Mouse (Mus musculus): ENCODE measurements around the gene Pin1. TPM values are rescaled to one million over a fixed set of nuclear protein-coding genes. Genes with fewer than 3 reads are reported as not detected.

Gene Pin1
- polyA plus RNA-seq, 1 experiment from 2014 or later: 66.4 TPM

- no peaks in the 10 kb centered on the region for H3K9me3 ChIP-seq (ENCODE audit: control insufficient read depth, low read length)
- H3K27me3 ChIP-seq (ENCODE audit: control insufficient read depth, insufficient read depth, low read length): no peaks in the 10 kb centered on the region
- peak within 1 kb of the TSS; percentile 68 for H3K9ac ChIP-seq (ENCODE audit: low read length)
- ATAC-seq (ENCODE audit: insufficient number of reproducible peaks, low FRiP score, low TSS enrichment, low read depth) (no peak), DNase-seq (ENCODE audit: low spot score) (peak; percentile 83)
- peaks cover 3% of the 10 kb centered on the region; the same call in 1 of the 2 replicates for H3K4me1 ChIP-seq (ENCODE audit: control insufficient read depth, insufficient read depth, low read length)
- no peaks in the 10 kb centered on the region for H3K36me3 ChIP-seq (ENCODE audit: control insufficient read depth, insufficient read depth, low read length)
- under 1% methylated on average over 43 of the region's 43 CpGs for WGBS
- H3K27ac ChIP-seq (replicated peaks; ENCODE audit: low read depth, low read length): no peak within 1 kb of the TSS
- H3K4me3 ChIP-seq (ENCODE audit: low read depth, low read length): peak within 1 kb of the TSS; percentile 85
- peak within 1 kb of the TSS; percentile 88 for H3K4me2 ChIP-seq (ENCODE audit: low read depth, severe bottlenecking)
Observed at GRCm38 (mm10) chr9:20644360-20645081, 7.4 kb upstream of the Pin1 start, which contains the start of gene Fbxl12. Gene Fbxl12 (minus strand): TSS chr9:20644767.

DNA sequence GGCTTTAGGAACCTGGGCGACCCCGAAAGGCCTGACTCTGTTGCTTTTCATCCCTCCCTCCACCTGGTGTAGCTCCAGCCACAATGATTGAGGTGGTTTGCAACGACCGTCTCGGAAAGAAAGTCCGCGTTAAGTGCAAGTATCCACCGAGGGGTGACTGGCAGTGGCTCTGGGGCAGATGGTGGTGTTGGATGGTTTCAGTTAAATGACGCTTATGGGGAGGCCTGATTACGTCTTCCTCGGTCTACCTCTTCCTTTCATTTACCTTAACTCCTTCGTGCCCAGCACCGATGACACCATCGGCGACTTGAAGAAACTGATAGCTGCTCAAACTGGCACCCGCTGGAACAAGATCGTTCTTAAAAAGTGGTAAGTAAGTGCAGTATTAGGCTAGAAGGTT, 6.8 kb upstream of the Pin1 start:
- Histone ChIP-seq H3K27ac (replicated peaks; ENCODE audit: low read depth, low read length) (no peak overlapping the region), H3K4me1 (ENCODE audit: control insufficient read depth, insufficient read depth, low read length) (peaks cover 3% of the 10 kb centered on the region; the same call in 1 of the 2 replicates), H3K4me3 (ENCODE audit: low read depth, low read length) (peak overlapping the region; percentile 85), H3K27me3 (ENCODE audit: control insufficient read depth, insufficient read depth, low read length) (no peaks in the 10 kb centered on the region), H3K9me3 (ENCODE audit: control insufficient read depth, low read length) (no peaks in the 10 kb centered on the region), H3K4me2 (ENCODE audit: low read depth, severe bottlenecking) (peak overlapping the region; percentile 88), H3K36me3 (ENCODE audit: control insufficient read depth, insufficient read depth, low read length) (no peaks in the 10 kb centered on the region), H3K9ac (ENCODE audit: low read length) (peak overlapping the region; percentile 68)
- 6% methylated on average over 17 of the region's 17 CpGs for WGBS
- no peak for DNase-seq (ENCODE audit: low spot score)
- no peak for ATAC-seq (ENCODE audit: insufficient number of reproducible peaks, low FRiP score, low TSS enrichment, low read depth)

DNA sequence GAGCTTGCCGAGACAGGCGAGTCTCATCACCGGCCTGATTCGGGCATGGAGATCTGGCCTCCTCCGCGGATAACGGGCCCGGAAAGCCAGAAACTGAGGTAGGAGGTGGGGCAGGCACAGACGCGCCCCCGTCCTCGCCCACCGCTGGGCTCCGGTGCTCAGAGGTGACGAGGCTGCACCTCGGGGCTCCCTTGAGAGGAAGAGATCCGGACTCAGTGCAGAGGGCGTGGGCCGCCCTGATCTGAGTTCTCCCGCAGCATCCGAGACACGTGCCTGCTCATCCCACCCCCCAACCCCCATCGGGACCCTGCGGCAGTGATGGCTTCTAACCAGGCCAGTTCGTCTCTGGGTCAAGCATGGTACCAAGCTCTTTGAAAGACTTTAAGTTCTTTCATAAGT, 364 bp downstream of the Pin1 start:
- H3K4me2 ChIP-seq (ENCODE audit: low read depth, severe bottlenecking): peak overlapping the region; percentile 50
- H3K27ac ChIP-seq (replicated peaks; ENCODE audit: low read depth, low read length): no peak overlapping the region
- H3K4me1 ChIP-seq (ENCODE audit: control insufficient read depth, insufficient read depth, low read length): peaks cover 10% of the 10 kb centered on the region
- H3K9me3 ChIP-seq (ENCODE audit: control insufficient read depth, low read length): no peaks in the 10 kb centered on the region
- H3K27me3 ChIP-seq (ENCODE audit: control insufficient read depth, insufficient read depth, low read length): no peaks in the 10 kb centered on the region
- peaks cover 12% of the 10 kb centered on the region for H3K36me3 ChIP-seq (ENCODE audit: control insufficient read depth, insufficient read depth, low read length)
- WGBS: under 1% methylated on average over 25 of the region's 25 CpGs
- ATAC-seq (ENCODE audit: insufficient number of reproducible peaks, low FRiP score, low TSS enrichment, low read depth) (peak; percentile 9), DNase-seq (ENCODE audit: low spot score) (no peak)
- peak overlapping the region; percentile 82 for H3K4me3 ChIP-seq (ENCODE audit: low read depth, low read length)
- peak overlapping the region; percentile 76 for H3K9ac ChIP-seq (ENCODE audit: low read length)

- DNase-seq (ENCODE audit: low spot score): no peak
- H3K4me3 ChIP-seq (ENCODE audit: low read depth, low read length): no peak overlapping the region
- no peak overlapping the region for H3K9ac ChIP-seq (ENCODE audit: low read length)
- H3K4me1 ChIP-seq (ENCODE audit: control insufficient read depth, insufficient read depth, low read length): peaks cover 10% of the 10 kb centered on the region
- H3K36me3 ChIP-seq (ENCODE audit: control insufficient read depth, insufficient read depth, low read length): peaks cover 25% of the 10 kb centered on the region
- no peaks in the 10 kb centered on the region for H3K9me3 ChIP-seq (ENCODE audit: control insufficient read depth, low read length)
- no peak for ATAC-seq (ENCODE audit: insufficient number of reproducible peaks, low FRiP score, low TSS enrichment, low read depth)
- no peak overlapping the region for H3K4me2 ChIP-seq (ENCODE audit: low read depth, severe bottlenecking)
- WGBS: 76% methylated on average over 3 of the region's 3 CpGs
- no peaks in the 10 kb centered on the region for H3K27me3 ChIP-seq (ENCODE audit: control insufficient read depth, insufficient read depth, low read length)
- H3K27ac ChIP-seq (replicated peaks; ENCODE audit: low read depth, low read length): no peak overlapping the region
Observed at GRCm38 (mm10) chr9:20653859-20654258, 2.0 kb downstream of the Pin1 start.

DNA sequence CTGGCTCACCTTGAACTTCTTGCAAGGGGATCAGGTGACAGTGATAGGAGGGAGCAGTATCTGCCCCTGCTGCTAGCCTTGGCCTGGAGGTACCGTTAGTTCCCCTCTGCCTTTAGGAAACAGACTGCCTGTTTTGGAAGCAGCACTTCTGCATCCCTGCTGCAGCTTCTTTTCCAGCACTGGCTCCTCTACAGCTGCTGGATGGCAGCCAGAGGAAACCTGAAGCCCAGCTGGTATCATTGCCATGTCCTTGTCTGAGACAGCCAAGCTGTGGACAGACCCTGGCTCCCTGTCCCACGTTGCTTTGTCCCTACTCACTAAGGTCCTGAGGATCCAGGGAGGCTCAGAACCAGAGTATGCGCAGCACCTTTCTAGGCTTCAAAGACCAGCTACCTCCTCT, 5.7 kb downstream of the Pin1 start:
- no peak overlapping the region for H3K4me3 ChIP-seq (ENCODE audit: low read depth, low read length)
- peaks cover 42% of the 10 kb centered on the region for H3K36me3 ChIP-seq (ENCODE audit: control insufficient read depth, insufficient read depth, low read length)
- no peak for DNase-seq (ENCODE audit: low spot score)

DNA sequence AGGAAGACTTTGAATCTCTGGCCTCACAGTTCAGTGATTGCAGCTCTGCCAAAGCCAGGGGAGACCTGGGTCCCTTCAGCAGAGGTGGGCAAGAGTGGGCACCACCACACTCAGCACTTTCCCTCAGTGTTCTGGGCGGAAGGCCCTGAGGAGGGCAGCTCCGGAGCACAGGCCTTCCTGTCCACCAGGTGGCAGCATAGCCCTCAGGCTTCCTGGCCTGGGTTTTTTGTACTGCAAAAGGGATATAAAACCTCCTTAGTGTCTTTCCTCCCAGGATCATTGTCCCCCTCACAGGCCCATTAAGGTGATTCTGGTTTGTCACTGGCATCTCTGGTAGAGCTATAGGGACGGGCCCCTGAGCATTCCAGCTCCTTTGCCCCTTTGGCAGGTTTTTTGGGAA, 10.4 kb downstream of the Pin1 start:
- H3K4me3 ChIP-seq (ENCODE audit: low read depth, low read length): no peak overlapping the region
- peak; percentile 74 for DNase-seq (ENCODE audit: low spot score)
- no peaks in the 10 kb centered on the region for H3K4me1 ChIP-seq (ENCODE audit: control insufficient read depth, insufficient read depth, low read length)
- H3K9me3 ChIP-seq (ENCODE audit: control insufficient read depth, low read length): no peaks in the 10 kb centered on the region
- no peak overlapping the region for H3K9ac ChIP-seq (ENCODE audit: low read length)
- H3K4me2 ChIP-seq (ENCODE audit: low read depth, severe bottlenecking): no peak overlapping the region
- no peak for ATAC-seq (ENCODE audit: insufficient number of reproducible peaks, low FRiP score, low TSS enrichment, low read depth)
- 50% methylated on average over 3 of the region's 3 CpGs for WGBS
- H3K27me3 ChIP-seq (ENCODE audit: control insufficient read depth, insufficient read depth, low read length): no peaks in the 10 kb centered on the region
- no peak overlapping the region for H3K27ac ChIP-seq (replicated peaks; ENCODE audit: low read depth, low read length)
- peaks cover 37% of the 10 kb centered on the region for H3K36me3 ChIP-seq (ENCODE audit: control insufficient read depth, insufficient read depth, low read length)

More for the DNA sequence above, 5.7 kb downstream of the Pin1 start:
- ATAC-seq (ENCODE audit: insufficient number of reproducible peaks, low FRiP score, low TSS enrichment, low read depth): no peak
- Histone ChIP-seq H3K9me3 (ENCODE audit: control insufficient read depth, low read length) (no peaks in the 10 kb centered on the region), H3K27ac (replicated peaks; ENCODE audit: low read depth, low read length) (no peak overlapping the region), H3K27me3 (ENCODE audit: control insufficient read depth, insufficient read depth, low read length) (no peaks in the 10 kb centered on the region), H3K9ac (ENCODE audit: low read length) (no peak overlapping the region), H3K4me2 (ENCODE audit: low read depth, severe bottlenecking) (no peak overlapping the region), H3K4me1 (ENCODE audit: control insufficient read depth, insufficient read depth, low read length) (peaks cover 8% of the 10 kb centered on the region)
- 87% methylated on average over 3 of the region's 3 CpGs for WGBS

- peaks cover 32% of the 10 kb centered on the region for H3K36me3 ChIP-seq (ENCODE audit: control insufficient read depth, insufficient read depth, low read length)
- no peak overlapping the region for H3K4me2 ChIP-seq (ENCODE audit: low read depth, severe bottlenecking)
- H3K9me3 ChIP-seq (ENCODE audit: control insufficient read depth, low read length): no peaks in the 10 kb centered on the region
- WGBS: 87% methylated on average over 8 of the region's 8 CpGs
- H3K4me3 ChIP-seq (ENCODE audit: low read depth, low read length): no peak overlapping the region
- ATAC-seq (ENCODE audit: insufficient number of reproducible peaks, low FRiP score, low TSS enrichment, low read depth) (no peak), DNase-seq (ENCODE audit: low spot score) (no peak)
- no peaks in the 10 kb centered on the region for H3K27me3 ChIP-seq (ENCODE audit: control insufficient read depth, insufficient read depth, low read length)
- H3K4me1 ChIP-seq (ENCODE audit: control insufficient read depth, insufficient read depth, low read length): no peaks in the 10 kb centered on the region
- no peak overlapping the region for H3K27ac ChIP-seq (replicated peaks; ENCODE audit: low read depth, low read length)
- H3K9ac ChIP-seq (ENCODE audit: low read length): no peak overlapping the region
Observed at GRCm38 (mm10) chr9:20662874-20663273, 11.0 kb downstream of the Pin1 start.

DNA sequence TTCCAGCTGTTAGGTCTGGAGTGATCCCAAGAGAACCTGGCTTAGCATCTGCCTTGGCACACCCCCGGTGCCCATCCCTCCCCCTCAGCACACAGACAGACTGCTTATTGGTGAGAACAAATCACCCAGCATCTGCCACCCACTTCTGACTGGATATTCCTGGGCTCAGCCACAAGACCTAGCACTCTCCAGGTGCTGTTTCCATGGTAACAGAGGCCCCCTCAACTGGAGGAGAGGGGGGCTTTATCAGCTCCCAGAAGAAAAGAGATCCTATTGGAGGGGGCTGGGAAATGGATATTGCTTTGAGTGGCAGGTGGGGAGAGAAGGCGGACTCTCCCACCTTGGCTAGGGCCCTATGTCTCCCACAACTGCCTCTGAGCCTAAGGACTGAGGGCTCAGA, 12.1 kb downstream of the Pin1 start:
- Histone ChIP-seq H3K9ac (ENCODE audit: low read length) (no peak overlapping the region), H3K4me3 (ENCODE audit: low read depth, low read length) (no peak overlapping the region), H3K27ac (replicated peaks; ENCODE audit: low read depth, low read length) (no peak overlapping the region), H3K4me2 (ENCODE audit: low read depth, severe bottlenecking) (no peak overlapping the region), H3K4me1 (ENCODE audit: control insufficient read depth, insufficient read depth, low read length) (no peaks in the 10 kb centered on the region), H3K9me3 (ENCODE audit: control insufficient read depth, low read length) (no peaks in the 10 kb centered on the region), H3K36me3 (ENCODE audit: control insufficient read depth, insufficient read depth, low read length) (peaks cover 25% of the 10 kb centered on the region), H3K27me3 (ENCODE audit: control insufficient read depth, insufficient read depth, low read length) (no peaks in the 10 kb centered on the region)
- ATAC-seq (ENCODE audit: insufficient number of reproducible peaks, low FRiP score, low TSS enrichment, low read depth) (no peak), DNase-seq (ENCODE audit: low spot score) (no peak)
- 90% methylated on average over 2 of the region's 2 CpGs for WGBS

DNA sequence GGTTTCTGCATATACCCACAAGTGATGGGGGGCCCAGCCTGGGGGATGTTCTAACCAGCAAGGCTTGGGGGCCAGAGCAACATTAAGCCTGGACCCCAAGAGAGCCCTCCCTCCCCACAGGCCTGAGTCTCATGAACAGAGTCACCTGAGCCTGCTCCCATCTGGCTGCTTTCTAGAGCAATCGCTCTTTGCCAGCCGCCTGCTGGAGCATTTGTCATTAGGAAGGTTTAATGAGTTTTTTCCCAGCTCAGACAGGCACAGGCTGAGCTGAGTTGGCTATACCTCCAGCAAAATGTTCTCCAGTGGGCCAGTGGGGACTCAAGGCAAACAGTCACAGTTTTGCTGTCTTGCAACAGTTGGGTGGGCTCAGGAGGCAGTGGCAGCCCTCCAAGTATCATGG, 12.5 kb downstream of the Pin1 start:
- no peak overlapping the region for H3K27ac ChIP-seq (replicated peaks; ENCODE audit: low read depth, low read length)
- H3K36me3 ChIP-seq (ENCODE audit: control insufficient read depth, insufficient read depth, low read length): peaks cover 22% of the 10 kb centered on the region
- H3K4me1 ChIP-seq (ENCODE audit: control insufficient read depth, insufficient read depth, low read length): no peaks in the 10 kb centered on the region
- WGBS: 73% methylated on average over 2 of the region's 2 CpGs
- H3K4me3 ChIP-seq (ENCODE audit: low read depth, low read length): no peak overlapping the region
- no peak overlapping the region for H3K4me2 ChIP-seq (ENCODE audit: low read depth, severe bottlenecking)
- no peaks in the 10 kb centered on the region for H3K9me3 ChIP-seq (ENCODE audit: control insufficient read depth, low read length)
- no peaks in the 10 kb centered on the region for H3K27me3 ChIP-seq (ENCODE audit: control insufficient read depth, insufficient read depth, low read length)
- H3K9ac ChIP-seq (ENCODE audit: low read length): no peak overlapping the region
- DNase-seq (ENCODE audit: low spot score) (no peak), ATAC-seq (ENCODE audit: insufficient number of reproducible peaks, low FRiP score, low TSS enrichment, low read depth) (no peak)

All from limb, embryonic 11.5 days (tissue).